Mouse (Mus musculus) c-Kit-positive CD71-positive TER-119-negative erythroid progenitor cells, embryonic 14.5 days (primary cell): ENCODE measurements around the gene Rnf224.
A peak's percentile ranks its signal among the peaks of the same experiment; 100 is the strongest.

Experiments
- DNase-seq: peaks from one replicate; pipeline ENCODE4 v3.0.0-alpha.2; 2013; ENCODE audit warnings: low read depth

Gene Rnf224

GRCm38 (mm10) chr2:25227406-25227805, 9.2 kb downstream of the Rnf224 start:
- DNase-seq, result no peak

GRCm38 (mm10) chr2:25226864-25227263, 9.7 kb downstream of the Rnf224 start:
- DNase-seq, result no peak

GRCm38 (mm10) chr2:25225811-25226379, 10.7 kb downstream of the Rnf224 start:
- no peak for DNase-seq

GRCm38 (mm10) chr2:25224766-25225752, 11.5 kb downstream of the Rnf224 start:
- DNase-seq, result peak; percentile 99

GRCm38 (mm10) chr2:25224492-25224765, 12.2 kb downstream of the Rnf224 start, which contains the start of gene Tubb4b:
Gene Tubb4b, minus strand, starts transcription at chr2:25224702.
- DNase-seq, result no peak

- DNase-seq, result peak; percentile 88
Observed at GRCm38 (mm10) chr2:25223681-25224491, 12.7 kb downstream of the Rnf224 start.

GRCm38 (mm10) chr2:25221331-25221772, 15.2 kb downstream of the Rnf224 start:
- no peak for DNase-seq

- no peak for DNase-seq
Observed at GRCm38 (mm10) chr2:25218445-25218844, 18.1 kb downstream of the Rnf224 start, which contains the start of gene Fam166a. Gene Fam166a, plus strand, starts transcription at chr2:25218745.

GRCm38 (mm10) chr2:25217666-25218065, 18.9 kb downstream of the Rnf224 start:
- DNase-seq, result no peak

- DNase-seq, result no peak
Observed at GRCm38 (mm10) chr2:25214444-25214843, 22.1 kb downstream of the Rnf224 start, which contains the start of gene Stpg3. Gene Stpg3, minus strand, starts transcription at chr2:25214637.

- no peak for DNase-seq
Observed at GRCm38 (mm10) chr2:25213266-25213865, 23.2 kb downstream of the Rnf224 start.

- peak; percentile 87 for DNase-seq
Observed at GRCm38 (mm10) chr2:25211121-25211670, 25.4 kb downstream of the Rnf224 start, which contains the start of gene Nelfb. Gene Nelfb, minus strand, starts transcription at chr2:25211489.

- no peak for DNase-seq
Observed at GRCm38 (mm10) chr2:25210686-25211085, 25.9 kb downstream of the Rnf224 start.

GRCm38 (mm10) chr2:25207593-25207992, 29.0 kb downstream of the Rnf224 start:
- DNase-seq, result no peak

- DNase-seq, result no peak
Observed at GRCm38 (mm10) chr2:25203631-25204214, 32.9 kb downstream of the Rnf224 start.

GRCm38 (mm10) chr2:25200631-25201030, 36.0 kb downstream of the Rnf224 start:
- no peak for DNase-seq

GRCm38 (mm10) chr2:25197946-25198345, 38.6 kb downstream of the Rnf224 start:
- no peak for DNase-seq

GRCm38 (mm10) chr2:25197191-25197590, 39.4 kb downstream of the Rnf224 start:
- DNase-seq, result no peak

- no peak for DNase-seq
Observed at GRCm38 (mm10) chr2:25196172-25196954, 40.2 kb downstream of the Rnf224 start, which contains the start of gene Tor4a. Gene Tor4a, minus strand, starts transcription at chr2:25196886.
